ENCODE assay signal across 26 mouse cellular contexts in genomic region chr1:194798511-194798910, GRCm38 (mm10).
DNase-seq lines count a peak whose midpoint lies in the region; ATAC-seq and TF ChIP-seq lines count a peak whose summit lies in the region.
"Had no signal": no experiment of that assay in that cellular context is flagged by ENCODE, and none has a peak within 500 bp of the region (broad histone marks: within the 10 kb centered on the region; RNA-seq: fewer than 3 reads in every experiment).

No protein-coding gene starts in this region.

- H3K36me3 ChIP-seq in forebrain, embryonic 15.5 days: peaks cover 99% of the 10 kb centered on the region
- no peaks in the 10 kb centered on the region for H3K36me3 ChIP-seq in forebrain, embryonic 11.5 days (ENCODE audit: control insufficient read depth, insufficient read depth, low read length)
- H3K36me3 ChIP-seq in forebrain, postnatal 0 days (ENCODE audit: insufficient read depth): peaks cover 99% of the 10 kb centered on the region

- ATAC-seq in forebrain, embryonic 15.5 days (replicated peaks): no peak
- ATAC-seq in forebrain, embryonic 11.5 days (replicated peaks; ENCODE audit: low FRiP score): no peak
- ATAC-seq in forebrain, postnatal 0 days: peak; percentile 71
- ATAC-seq: activated CD4-positive, CD25-positive, alpha-beta regulatory T cell, adult 4 months; CD4-positive, CD25-positive, alpha-beta regulatory T cell, adult 4 months; intestine, embryonic 15.5 days had no signal

- no peak for TF ChIP-seq CTCF in forebrain, postnatal 0 days (IDR thresholded peaks at IDR 0.05; ENCODE audit: low read depth)

- 0 out of 2 replicates have a peak overlapping the region, but pooled peaks have one; percentile 8 for H3K27ac ChIP-seq in forebrain, embryonic 15.5 days (replicated peaks)
- H3K27ac ChIP-seq in forebrain, embryonic 11.5 days (ENCODE audit: low read depth, low read length): no peak overlapping the region
- H3K27ac ChIP-seq in forebrain, postnatal 0 days (ENCODE audit: low read depth, low read length): no peak overlapping the region
- H3K27ac ChIP-seq: embryonic facial prominence, embryonic 10.5 days; embryonic facial prominence, embryonic 13.5 days; gastrocnemius, adult 2 months; hindbrain, embryonic 12.5 days; hindbrain, embryonic 15.5 days; intestine, embryonic 15.5 days had no signal

- no peak overlapping the region for H3K4me3 ChIP-seq in forebrain, embryonic 15.5 days
- H3K4me3 ChIP-seq in forebrain, embryonic 11.5 days (ENCODE audit: low read depth, low read length): no peak overlapping the region
- H3K4me3 ChIP-seq in forebrain, postnatal 0 days (ENCODE audit: low read depth, low read length): no peak overlapping the region
- H3K4me3 ChIP-seq: embryonic facial prominence, embryonic 10.5 days; embryonic facial prominence, embryonic 13.5 days; erythroblast, embryonic 14.5 days; gastrocnemius, adult 2 months; hindbrain, embryonic 12.5 days; hindbrain, embryonic 15.5 days; intestine, embryonic 15.5 days had no signal

- no peaks in the 10 kb centered on the region for H3K4me1 ChIP-seq in forebrain, embryonic 15.5 days
- H3K4me1 ChIP-seq in forebrain, embryonic 11.5 days (replicated peaks; ENCODE audit: control insufficient read depth, insufficient read depth, low read length): no peaks in the 10 kb centered on the region
- H3K4me1 ChIP-seq in forebrain, postnatal 0 days (ENCODE audit: insufficient read depth): no peaks in the 10 kb centered on the region
- H3K4me1 ChIP-seq: embryonic facial prominence, embryonic 10.5 days; hindbrain, embryonic 12.5 days; hindbrain, embryonic 15.5 days; intestine, embryonic 15.5 days had no signal

- no peak for DNase-seq in forebrain, embryonic 11.5 days (ENCODE audit: low spot score)
- DNase-seq in R1 (ENCODE audit: low read depth, low spot score): peak; percentile 8
- DNase-seq in brain, adult 2 months (ENCODE audit: low read depth, low spot score): peak; percentile 55
- DNase-seq in forebrain, postnatal 0 days: no peak
- no peak for DNase-seq in left cerebral cortex, adult 8-10 months (ENCODE audit: low spot score in 2 of 2)
- DNase-seq in kidney, adult 11 months: no peak
- DNase-seq: adrenal gland, adult 8-10 months; adrenal gland, postnatal 36 days; cerebellum, adult 11-12 months; cerebellum, adult 8-10 months; cerebellum, postnatal 10 days; cerebellum, postnatal 36 days; embryo, embryonic 11 days; gastrocnemius, adult 2 months; gastrocnemius, postnatal 14 days; kidney, adult 18-20 months had no signal

- no peaks in the 10 kb centered on the region for H3K27me3 ChIP-seq in forebrain, embryonic 15.5 days
- no peaks in the 10 kb centered on the region for H3K27me3 ChIP-seq in forebrain, embryonic 11.5 days (ENCODE audit: control insufficient read depth, insufficient read depth, low read length)
- no peaks in the 10 kb centered on the region for H3K27me3 ChIP-seq in forebrain, postnatal 0 days (ENCODE audit: insufficient read depth, low read length)
- H3K27me3 ChIP-seq: embryonic facial prominence, embryonic 13.5 days; hindbrain, embryonic 12.5 days; hindbrain, embryonic 15.5 days; intestine, embryonic 15.5 days had no signal

- H3K9me3 ChIP-seq in forebrain, embryonic 15.5 days: no peaks in the 10 kb centered on the region
- no peaks in the 10 kb centered on the region for H3K9me3 ChIP-seq in forebrain, embryonic 11.5 days (ENCODE audit: control insufficient read depth, low read length)
- H3K9me3 ChIP-seq in forebrain, postnatal 0 days (ENCODE audit: low read length): no peaks in the 10 kb centered on the region
- H3K9me3 ChIP-seq: embryonic facial prominence, embryonic 10.5 days; embryonic facial prominence, embryonic 13.5 days; hindbrain, embryonic 12.5 days; hindbrain, embryonic 15.5 days; intestine, embryonic 15.5 days had no signal

- no peak overlapping the region for H3K9ac ChIP-seq in forebrain, embryonic 15.5 days (replicated peaks)
- H3K9ac ChIP-seq in forebrain, embryonic 11.5 days (ENCODE audit: low read length): no peak overlapping the region
- no peak overlapping the region for H3K9ac ChIP-seq in forebrain, postnatal 0 days
- H3K9ac ChIP-seq: embryonic facial prominence, embryonic 13.5 days; hindbrain, embryonic 12.5 days; hindbrain, embryonic 15.5 days; intestine, embryonic 15.5 days had no signal

- no peak overlapping the region for H3K4me2 ChIP-seq in forebrain, embryonic 15.5 days (replicated peaks)
- H3K4me2 ChIP-seq in forebrain, embryonic 11.5 days (ENCODE audit: low read depth, low read length, severe bottlenecking): no peak overlapping the region
- H3K4me2 ChIP-seq in forebrain, postnatal 0 days (ENCODE audit: low read depth): no peak overlapping the region
- H3K4me2 ChIP-seq: embryonic facial prominence, embryonic 13.5 days; heart, embryonic 11.5 days; hindbrain, embryonic 12.5 days; hindbrain, embryonic 15.5 days; intestine, embryonic 15.5 days had no signal

Comparison
In these comparisons a context has a peak if more than half of its experiments do, and no peak if none do; other contexts are left out.
1. DNase-seq: peak in R1 (single experiment) and brain, adult 2 months (single experiment); none in forebrain, embryonic 11.5 days (single experiment), forebrain, postnatal 0 days (single experiment), left cerebral cortex, adult 8-10 months (0 of 2) and kidney, adult 11 months (single experiment).